Mouse (Mus musculus) mesoderm, embryonic 11.5 days (tissue): ENCODE results near the gene Ankzf1.
"Not testable (repeated sequence)": the region's sequence is repeated elsewhere in the genome, so short reads cannot be mapped to it uniquely, and the experiment has no call there.

ENCODE experiments used
- DNase-seq: peaks from one replicate; pipeline ENCODE4 v3.0.0-alpha.2; 2012; ENCODE audit warnings: low read depth, low spot score

The Ankzf1 gene

DNA sequence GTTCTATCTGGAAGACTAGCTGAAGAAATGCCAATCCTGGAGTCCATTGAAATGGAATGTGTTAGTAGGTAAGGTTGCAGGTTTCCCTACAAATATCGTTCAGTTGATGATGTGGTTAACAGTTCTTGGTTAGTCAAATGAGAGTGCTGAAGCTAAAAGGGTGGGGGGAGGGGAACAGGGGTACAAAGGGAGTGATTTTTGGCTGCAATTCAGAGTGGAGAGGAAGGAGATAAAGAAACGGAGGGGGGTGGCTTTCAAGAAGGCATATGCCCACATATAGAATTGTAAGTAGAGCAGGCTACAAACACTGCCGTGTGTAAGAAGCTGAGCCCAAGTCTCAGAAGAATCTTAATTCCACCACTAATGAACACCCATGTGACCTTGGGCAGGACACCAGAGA is 33.5 kb downstream of the Ankzf1 start:
- no peak for DNase-seq

DNA sequence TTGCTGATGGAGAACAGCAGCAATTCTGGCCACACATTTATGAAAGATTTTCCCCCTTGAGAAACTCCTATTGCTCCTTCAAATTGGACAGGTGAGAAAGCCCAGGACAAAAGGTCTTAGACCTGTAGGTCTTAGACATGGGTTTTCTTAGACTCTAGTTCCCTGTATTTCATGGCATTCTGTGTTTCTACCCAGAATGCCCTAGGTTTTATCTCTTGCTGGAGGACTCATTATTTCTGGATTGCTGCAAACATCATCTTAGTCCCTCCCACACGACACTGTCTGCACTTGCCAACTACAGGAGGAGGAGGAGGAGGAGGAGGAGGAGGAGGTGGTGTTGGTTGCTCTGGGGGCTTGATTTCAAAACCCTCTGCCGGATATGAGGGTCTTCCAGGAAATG is 34.2 kb downstream of the Ankzf1 start:
- DNase-seq = no peak

DNA sequence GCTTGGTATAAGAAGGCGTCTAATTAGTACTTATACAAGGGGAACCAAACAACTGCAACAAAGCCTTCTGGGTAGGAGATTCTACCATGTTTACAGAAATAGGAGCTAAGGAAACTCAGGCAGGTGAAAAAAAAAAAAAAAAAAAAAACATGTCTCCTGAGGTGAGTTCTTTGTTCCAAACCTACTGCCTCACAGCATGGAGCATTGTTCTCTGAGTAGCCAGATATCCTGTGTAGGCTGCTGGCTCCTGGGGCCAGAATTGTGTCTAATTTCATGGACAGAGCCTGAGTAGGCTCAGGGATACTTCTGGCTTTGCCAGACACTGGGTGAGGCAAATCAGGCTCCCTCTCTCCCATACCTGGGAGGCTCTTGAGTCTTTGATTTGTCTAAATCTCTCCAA is 35.7 kb downstream of the Ankzf1 start:
- no peak for DNase-seq

DNA sequence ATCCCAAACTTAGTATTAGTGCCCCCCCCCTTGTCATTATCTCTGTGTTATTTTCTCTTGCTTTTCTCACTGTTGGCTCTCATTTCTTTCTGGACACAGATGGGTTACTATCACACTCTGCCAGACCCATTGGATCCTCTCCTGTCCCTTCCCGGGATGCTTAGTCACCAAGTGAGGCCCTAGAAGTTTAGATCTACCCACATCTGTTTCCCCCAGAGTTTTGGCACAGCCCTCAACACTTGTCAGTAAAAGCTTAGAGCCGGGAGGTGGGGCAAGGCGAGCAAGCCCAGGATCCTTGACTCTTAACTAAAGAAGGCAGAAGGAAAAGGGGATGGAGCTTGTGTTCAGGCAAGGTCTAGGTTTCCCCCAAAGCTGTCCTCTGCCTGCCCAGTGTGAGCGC is 37.2 kb downstream of the Ankzf1 start:
- no peak for DNase-seq

DNA sequence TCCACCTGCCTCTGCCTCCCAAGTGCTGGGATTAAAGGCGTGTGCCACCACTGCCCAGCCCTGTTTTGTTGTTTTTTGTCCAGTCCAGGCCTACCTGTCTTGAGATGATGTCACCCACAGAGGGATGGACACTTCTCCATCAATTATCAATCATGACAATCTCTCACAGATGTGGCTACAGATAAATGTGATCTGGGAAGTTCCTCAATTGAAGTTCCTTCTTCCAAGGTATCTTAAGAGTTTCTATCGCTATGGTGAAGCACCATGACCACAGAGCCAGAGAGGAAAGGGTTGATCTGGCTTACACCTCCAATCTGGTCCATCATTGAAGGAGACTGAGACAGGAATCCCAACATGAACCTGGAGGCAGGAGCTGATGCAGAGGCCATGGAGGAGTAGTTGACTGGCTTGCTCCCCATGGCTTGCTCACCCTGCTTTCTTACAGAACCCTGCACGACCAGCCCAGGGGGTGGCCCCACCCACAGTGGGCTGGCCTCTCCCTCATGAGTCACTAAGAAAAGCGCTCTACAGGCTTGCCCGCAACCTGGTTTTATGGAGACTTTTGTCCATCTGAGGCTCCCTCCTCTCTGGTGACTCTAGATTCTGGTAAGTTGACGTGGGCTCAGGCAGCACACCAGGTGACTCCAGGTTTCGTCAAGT is 38.5 kb downstream of the Ankzf1 start:
- no peak for DNase-seq

DNA sequence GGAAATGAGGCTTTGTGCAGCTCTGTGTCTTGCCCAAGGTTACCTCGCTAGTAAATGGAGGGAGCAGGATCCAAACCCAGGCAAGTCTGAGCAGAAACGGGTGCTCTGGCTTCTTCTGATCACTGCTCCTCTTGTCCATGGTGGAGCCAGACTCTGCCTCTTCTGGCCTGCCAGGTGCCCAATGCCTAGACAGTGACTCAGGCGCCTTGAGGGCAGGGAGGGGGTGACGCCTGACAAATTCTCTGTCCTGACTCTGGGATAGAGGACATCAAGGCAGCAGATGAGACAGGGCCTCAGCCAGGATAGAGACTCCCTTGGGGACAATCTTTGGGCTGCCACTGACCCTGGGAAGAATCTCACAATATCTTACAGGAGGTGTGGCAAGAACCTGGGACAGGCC is 39.3 kb downstream of the Ankzf1 start:
- no peak for DNase-seq

DNA sequence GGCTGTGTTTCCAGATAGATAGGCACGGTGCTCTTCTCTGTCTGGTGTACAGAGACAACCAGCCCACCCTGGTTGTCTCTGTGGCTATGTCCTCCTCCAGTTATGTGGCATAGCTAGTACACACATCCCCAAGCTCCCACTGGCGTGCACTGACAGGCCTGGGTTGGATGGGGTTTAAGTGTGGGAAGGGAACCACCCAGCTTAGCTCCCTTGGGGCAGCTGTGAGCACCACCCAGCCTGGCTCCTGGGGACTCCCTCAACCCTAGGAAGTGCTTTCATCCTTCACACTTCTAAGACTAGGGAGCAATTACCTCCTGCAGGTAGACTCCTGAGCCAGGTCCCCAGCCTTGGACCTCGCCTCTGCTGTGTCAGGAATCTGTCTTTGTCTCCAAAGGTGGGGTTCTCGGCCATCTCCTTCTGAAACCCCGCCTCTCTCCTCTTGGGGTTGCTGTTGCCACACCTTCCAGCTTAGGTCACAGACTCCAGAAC is 39.8 kb downstream of the Ankzf1 start, which contains the start of gene A630095N17Rik:
Gene A630095N17Rik, minus strand, starts transcription at position 439 of the 489 bp plus-strand sequence.
- DNase-seq = no peak

DNA sequence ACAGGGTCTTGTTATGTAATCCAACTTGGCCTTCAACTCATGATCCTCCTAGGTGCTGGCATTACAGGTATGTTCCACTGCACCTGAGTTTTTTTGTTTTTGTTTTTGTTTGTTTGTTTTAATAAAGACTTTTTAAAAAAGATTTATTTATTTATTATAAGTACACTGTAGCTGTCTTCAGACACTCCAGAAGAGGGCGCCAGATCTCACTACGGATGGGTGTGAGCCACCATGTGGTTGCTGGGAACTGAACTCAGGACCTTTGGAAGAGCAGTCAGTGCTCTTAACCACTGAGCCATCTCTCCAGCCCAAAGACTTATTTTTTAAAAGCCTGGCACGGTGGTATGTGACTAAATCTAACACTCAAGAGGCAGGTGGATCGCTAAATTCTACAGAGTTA is 40.5 kb downstream of the Ankzf1 start:
- DNase-seq = not testable (repeated sequence)

DNA sequence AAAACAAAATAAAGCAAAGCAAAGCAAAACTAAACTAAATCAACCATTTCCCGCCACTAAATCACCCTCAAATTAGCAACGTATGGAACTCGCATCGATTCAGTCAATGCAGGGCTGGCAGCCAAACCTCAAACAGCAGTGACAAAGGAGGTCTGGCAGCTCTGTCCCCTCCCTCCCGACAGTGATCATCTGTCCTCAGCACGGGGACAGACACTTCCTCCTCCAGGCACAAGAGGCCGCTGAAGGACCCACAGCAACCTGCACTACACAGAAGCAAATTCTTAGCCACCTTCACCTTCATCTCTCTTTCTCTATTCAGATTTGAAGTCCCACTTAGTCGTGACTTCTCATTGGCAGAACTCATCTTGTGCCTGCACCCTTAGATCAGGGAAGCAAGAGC is 42.7 kb downstream of the Ankzf1 start:
- DNase-seq = peak; percentile 59

DNA sequence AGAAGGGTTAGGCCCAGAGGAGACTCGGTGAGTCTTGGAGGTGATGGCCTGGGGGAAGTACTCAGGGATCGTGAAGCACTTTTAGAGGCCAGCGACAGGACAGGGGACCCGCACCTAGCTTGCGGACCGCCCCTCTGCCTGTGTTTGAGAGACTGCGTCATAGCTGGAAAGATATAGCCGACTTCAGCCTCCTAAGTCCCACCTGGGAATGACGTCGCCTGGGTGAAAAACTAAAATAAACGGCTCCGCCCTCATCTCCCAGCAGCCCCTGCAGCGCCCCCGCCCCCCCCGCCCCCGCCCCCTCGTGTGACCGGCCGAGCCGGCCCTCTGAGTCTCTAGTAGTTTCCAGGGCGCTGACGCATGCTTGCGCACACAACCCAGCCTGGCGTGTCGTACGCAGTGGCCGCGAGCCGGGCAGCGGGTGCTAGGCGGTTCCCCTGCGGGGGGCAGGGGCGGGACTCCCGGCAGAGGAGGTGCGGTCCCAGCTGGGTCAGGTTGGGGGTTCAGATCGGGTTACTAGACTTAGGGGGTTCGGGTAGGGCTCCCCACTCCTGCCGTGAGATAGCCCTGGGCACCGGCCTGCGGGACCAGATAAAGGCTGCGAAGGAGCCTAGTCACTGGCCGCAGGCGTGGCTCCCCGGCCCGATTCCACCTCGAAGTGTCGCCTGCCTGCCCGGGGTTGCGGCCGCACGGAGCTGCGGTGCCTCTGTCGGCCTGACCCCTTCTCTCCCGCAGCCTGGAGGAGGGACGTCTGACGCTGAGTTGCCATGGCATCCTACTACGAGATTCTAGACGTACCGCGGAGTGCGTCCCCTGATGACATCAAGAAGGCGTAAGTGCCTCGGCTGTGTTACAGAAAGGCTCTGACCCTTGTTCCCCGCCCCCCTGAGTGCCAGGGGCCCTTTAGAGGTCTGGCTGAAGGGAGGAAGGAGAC is 44.4 kb downstream of the Ankzf1 start, which contains the start of gene Dnajb2:
Gene Dnajb2, plus strand, starts transcription at position 290 of the 934 bp plus-strand sequence.
- peak; percentile 75 for DNase-seq

DNA sequence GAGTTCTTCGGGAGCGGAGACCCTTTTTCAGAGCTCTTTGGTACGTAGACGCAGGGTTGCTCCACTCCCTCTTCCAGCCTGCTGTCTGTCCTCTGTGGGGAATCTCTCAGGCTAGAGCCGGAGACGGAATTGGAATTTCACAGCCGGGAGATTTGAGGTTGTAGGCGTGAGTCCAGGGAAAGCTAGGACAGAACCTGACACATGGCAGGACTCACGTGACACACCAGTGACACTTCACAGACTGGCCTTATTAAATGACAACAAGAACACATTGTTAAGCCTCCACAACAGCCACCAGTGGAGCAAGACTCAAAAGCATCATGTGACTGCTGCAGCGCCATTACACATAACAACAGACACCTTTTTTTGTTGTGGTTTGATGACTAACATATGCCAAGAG is 47.6 kb downstream of the Ankzf1 start:
- no peak for DNase-seq

DNA sequence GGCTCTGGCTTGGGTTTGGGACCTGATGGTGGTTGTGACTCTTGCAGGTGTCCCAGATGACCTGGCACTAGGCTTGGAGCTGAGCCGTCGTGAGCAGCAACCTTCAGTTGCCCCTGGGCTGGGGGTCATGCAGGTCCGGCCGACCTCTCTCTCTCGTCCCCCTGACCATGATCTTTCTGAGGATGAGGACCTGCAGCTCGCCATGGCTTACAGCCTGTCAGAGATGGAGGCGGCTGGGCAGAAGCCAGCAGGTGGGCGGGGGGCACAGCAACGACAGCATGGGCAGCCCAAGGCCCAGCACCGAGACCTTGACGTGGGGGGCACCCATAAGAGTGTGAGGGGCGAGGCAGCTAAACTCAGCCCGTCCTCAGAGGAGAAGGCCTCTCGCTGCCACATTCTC is 51.5 kb downstream of the Ankzf1 start:
- no peak for DNase-seq

DNA sequence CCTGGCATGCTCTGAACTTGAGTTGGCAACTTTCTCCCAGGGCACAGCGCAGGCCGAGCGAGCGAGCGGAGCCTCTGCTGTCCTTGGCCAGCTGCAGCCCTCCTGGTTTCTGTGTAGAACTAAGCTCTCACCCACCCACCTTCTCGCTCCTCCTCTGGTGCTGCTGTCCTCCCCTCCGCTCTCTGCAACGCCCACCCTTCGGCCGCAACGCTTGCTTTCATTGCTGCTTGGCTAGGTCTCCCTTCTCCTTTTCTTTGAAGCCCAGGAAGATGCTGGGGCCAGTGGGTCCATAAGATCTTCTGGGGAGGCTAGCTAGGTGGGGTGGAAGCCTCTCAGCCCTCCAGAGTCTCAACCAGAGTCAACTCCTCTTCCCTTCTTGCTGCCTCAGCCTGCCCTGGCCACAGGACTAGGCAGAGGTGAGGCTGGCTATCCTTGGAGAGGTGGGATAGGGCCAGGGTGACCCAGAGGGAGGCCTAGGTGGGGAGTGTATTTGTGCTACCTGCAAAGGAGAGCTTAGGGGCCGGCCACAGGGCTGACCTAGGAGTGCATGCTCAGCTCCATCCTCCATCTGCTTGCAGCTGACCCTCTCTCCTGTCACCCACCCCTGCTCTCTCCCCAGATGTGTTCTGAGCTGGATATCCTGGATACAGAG is 52.4 kb downstream of the Ankzf1 start:
- DNase-seq = no peak

DNA sequence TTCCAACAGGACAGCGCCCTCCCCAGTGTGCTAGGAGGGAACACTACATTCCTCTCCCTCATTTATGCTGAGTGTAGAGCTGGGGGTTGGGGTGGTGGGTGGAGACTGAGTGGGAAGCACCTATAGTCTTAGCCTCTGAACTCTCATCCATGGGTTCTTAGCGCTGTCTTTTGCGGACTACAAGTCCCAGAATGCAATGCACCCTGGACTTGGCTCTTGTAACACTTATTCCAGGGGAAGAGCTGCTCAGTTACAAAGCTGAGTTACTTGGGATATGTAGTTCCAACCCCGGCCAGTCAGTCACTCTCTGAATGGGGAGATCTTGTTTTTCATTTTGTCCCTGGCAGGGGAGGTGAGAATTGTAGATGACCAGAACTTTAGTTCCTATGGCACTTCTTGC is 52.9 kb downstream of the Ankzf1 start:
- peak; percentile 60 for DNase-seq

DNA sequence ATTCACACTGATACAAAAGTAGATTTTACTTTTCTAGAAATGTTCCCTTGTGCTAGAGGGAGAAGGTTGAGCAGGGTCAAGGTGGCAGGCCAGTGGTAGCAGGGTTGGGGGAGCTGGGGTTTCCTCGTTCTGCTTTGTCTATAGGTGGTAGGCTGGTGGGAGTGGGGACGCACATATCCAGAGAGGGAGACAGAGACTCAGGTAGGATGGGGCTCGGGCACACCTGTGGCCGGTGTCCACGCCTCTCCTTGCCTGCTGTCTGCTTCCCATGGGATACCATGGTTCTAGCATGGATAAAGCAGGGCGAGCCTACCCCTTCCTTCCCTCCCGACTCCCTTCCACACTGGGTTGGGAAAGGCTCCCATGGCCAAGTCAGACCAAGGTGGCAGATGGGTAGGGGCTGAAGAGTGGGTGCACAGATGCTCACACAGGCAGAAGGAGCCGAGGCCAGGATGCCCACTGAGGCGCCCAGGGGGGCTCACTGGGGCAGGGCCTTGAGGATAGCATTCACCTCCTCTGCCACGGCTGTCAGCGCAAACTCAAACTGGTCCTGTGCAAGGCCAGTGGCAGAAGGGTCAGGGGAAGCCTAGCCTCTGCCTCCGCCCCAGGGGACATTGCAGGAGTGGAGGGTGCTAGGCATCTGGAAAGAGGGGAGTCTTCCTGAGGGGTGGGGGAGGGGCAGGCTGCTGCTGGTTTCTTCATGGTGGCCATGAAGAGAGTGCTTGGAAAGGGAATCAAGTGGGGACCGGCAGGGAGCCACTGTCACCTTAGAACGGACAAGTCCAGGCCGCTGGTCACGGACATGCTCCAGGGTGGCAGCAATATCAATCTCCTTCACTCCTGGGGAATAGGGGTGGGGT is 55.4 kb downstream of the Ankzf1 start:
- DNase-seq = no peak

DNA sequence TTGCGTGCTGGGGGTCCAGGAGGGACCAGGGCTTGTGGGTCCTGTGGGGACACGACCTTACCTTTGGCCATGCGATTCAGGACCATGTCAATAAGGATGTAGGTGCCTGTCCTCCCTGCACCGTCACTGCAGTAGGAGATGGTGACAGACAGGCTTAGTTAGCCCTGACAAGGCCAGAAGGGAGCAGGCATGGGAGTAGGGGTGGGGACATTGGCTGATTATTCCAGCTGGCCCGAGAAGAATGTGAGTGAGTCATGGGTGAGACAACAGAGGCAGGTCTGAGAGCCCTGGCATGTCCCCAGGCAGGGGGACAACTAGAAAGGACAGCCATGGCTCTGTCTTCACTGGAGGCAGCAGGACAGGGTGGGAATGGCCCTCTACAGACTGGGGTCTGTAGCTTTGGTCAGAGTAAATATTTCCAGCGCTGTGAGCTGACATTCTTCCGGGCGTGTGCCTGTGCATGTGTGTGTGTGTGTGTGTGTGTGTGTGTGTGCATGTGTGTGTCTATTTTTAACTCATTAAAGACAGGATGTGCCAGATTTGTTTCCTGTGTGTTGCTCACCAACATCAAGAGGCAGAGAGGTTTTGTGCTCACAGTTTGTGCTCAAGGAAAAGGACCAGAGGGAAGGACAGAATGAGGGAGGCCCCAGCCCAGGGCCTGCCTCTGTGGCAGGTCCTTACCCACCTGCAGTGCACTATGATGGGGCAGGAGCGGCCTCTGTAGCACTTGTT is 56.3 kb downstream of the Ankzf1 start:
- DNase-seq = peak; percentile 26
